Mouse (Mus musculus) heart, embryonic 14.5 days (tissue): ENCODE results near the gene Shisa4. TPM values are rescaled to one million over a fixed set of nuclear protein-coding genes. Genes with fewer than 3 reads are reported as not detected.
A peak's percentile ranks its signal among the peaks of the same experiment; 100 is the strongest.

ENCODE experiments used
- ATAC-seq: fragments of 200-750 bp; cut with Nextera tagmentation; 2 replicates; pipeline ENCODE4 v1.8.0; 2017; ENCODE audit warnings: low read depth, moderate TSS enrichment; ENCODE audit not compliant: insufficient number of reproducible peaks, insufficient read depth, low FRiP score
- H3K27ac ChIP-seq, 2 experiments: fragments of 200-500 bp in 1 of 2; fragments of 300-500 bp in 1 of 2; sonication (generic) in 1 of 2; replicated peaks in 1 of 2; 2 replicates each; pipeline ENCODE4 v1.5.1; 2012 to 2014; ENCODE audit warnings: low read depth in 2 of 2, low read length in 2 of 2, control low read depth in 1 of 2, mild to moderate bottlenecking in 1 of 2, mixed read lengths in 1 of 2; ENCODE audit not compliant: control insufficient read depth in 1 of 2, insufficient read depth in 1 of 2
- H3K27me3 ChIP-seq: fragments of 300-500 bp; sonication (generic); 2 replicates; pipeline ENCODE4 v1.6.1; 2014; ENCODE audit warnings: mild to moderate bottlenecking, low read length, control low read depth; ENCODE audit not compliant: control insufficient read depth, insufficient read depth
- H3K36me3 ChIP-seq: fragments of 300-500 bp; sonication (generic); 2 replicates; pipeline ENCODE4 v1.6.1; 2014; ENCODE audit warnings: mild to moderate bottlenecking, control low read depth, low read length, mixed read lengths; ENCODE audit not compliant: control insufficient read depth, insufficient read depth
- H3K4me1 ChIP-seq, 2 experiments: fragments of 200-500 bp in 1 of 2; fragments of 300-500 bp in 1 of 2; sonication (generic) in 1 of 2; 2 replicates each; pipeline ENCODE4 v1.6.1; 2012 to 2014; ENCODE audit warnings: low read length in 2 of 2, control low read depth in 1 of 2, mixed read lengths in 1 of 2; ENCODE audit not compliant: control insufficient read depth in 2 of 2, insufficient read depth in 2 of 2
- H3K4me2 ChIP-seq: fragments of 300-500 bp; sonication (generic); 2 replicates; pipeline ENCODE4 v1.6.1; 2014; ENCODE audit warnings: mild to moderate bottlenecking, low read length
- H3K4me3 ChIP-seq, 2 experiments: fragments of 200-500 bp in 1 of 2; fragments of 300-500 bp in 1 of 2; sonication (generic) in 1 of 2; 2 replicates each; pipeline ENCODE4 v1.5.1; 2012 to 2014; ENCODE audit warnings: low read length in 2 of 2, mild to moderate bottlenecking in 2 of 2, control low read depth in 1 of 2, low read depth in 1 of 2, moderate library complexity in 1 of 2; ENCODE audit not compliant: control insufficient read depth in 1 of 2, insufficient read depth in 1 of 2
- H3K9ac ChIP-seq: fragments of 300-500 bp; sonication (generic); 2 replicates; pipeline ENCODE4 v1.6.1; 2014; ENCODE audit warnings: mild to moderate bottlenecking, low read length
- H3K9me3 ChIP-seq: fragments of 300-500 bp; sonication (generic); 2 replicates; pipeline ENCODE4 v1.6.1; 2016; ENCODE audit warnings: low read length, control low read depth; ENCODE audit not compliant: control insufficient read depth
- WGBS: fragments of 180-500 bp; shearing (Covaris S2); extraction: QIAGEN DNeasy Blood & Tissue Kit; methylation state at CpG from one replicate; pipeline ENCODE4 v1.1.7; 2014; 5-methylcytosine and 5-hydroxymethylcytosine counted together
- polyA plus RNA-seq: library from polyadenylated mRNA; unstranded; fragments of >200 nt; fragmentation: Nextera tagmentation; extraction: Ambion mirVana; gene quantifications from 2 replicates; pipeline ENCODE4 v1.2.1, GENCODE M21; 2014

Shisa4 gene
- polyA plus RNA-seq, 1 experiment from 2014 or later, result 22.5 TPM

GRCm38 (mm10) chr1:135367005-135367404 lies 8.0 kb downstream of the Shisa4 start:
- ATAC-seq, result no peak
- Histone ChIP-seq H3K4me2 (no peak overlapping the region), H3K4me1 (peaks cover 6 to 12% of the 10 kb centered on the region in 2 experiments; a peak in 2 of 4 replicates), H3K9ac (no peak overlapping the region), H3K27me3 (peaks cover 5% of the 10 kb centered on the region; the same call in 1 of the 2 replicates), H3K9me3 (no peaks in the 10 kb centered on the region; the same call in 1 of the 2 replicates), H3K27ac (no peak overlapping the region), H3K4me3 (no peak overlapping the region), H3K36me3 (no peaks in the 10 kb centered on the region)
- WGBS, result 47% methylated on average over 7 of the region's 7 CpGs

GRCm38 (mm10) chr1:135366380-135366779 lies 8.7 kb downstream of the Shisa4 start:
- no peak for ATAC-seq
- Histone ChIP-seq H3K9me3 (no peaks in the 10 kb centered on the region; the same call in 1 of the 2 replicates), H3K4me3 (no peak overlapping the region), H3K4me1 (peaks cover 6 to 12% of the 10 kb centered on the region in 2 experiments; a peak in 2 of 4 replicates), H3K9ac (no peak overlapping the region), H3K36me3 (no peaks in the 10 kb centered on the region), H3K4me2 (no peak overlapping the region), H3K27ac (no peak overlapping the region), H3K27me3 (peaks cover 5% of the 10 kb centered on the region; the same call in 1 of the 2 replicates)

GRCm38 (mm10) chr1:135363446-135363845 lies 11.6 kb downstream of the Shisa4 start:
- ATAC-seq, result no peak
- H3K4me2 ChIP-seq, result no peak overlapping the region
- no peaks in the 10 kb centered on the region for H3K36me3 ChIP-seq
- no peaks in the 10 kb centered on the region; the same call in 1 of the 2 replicates for H3K9me3 ChIP-seq
- H3K27me3 ChIP-seq, result no peaks in the 10 kb centered on the region
- no peak overlapping the region for H3K9ac ChIP-seq
- no peak overlapping the region for H3K4me3 ChIP-seq
- H3K27ac ChIP-seq, result no peak overlapping the region
- 72% methylated on average over 8 of the region's 8 CpGs for WGBS
- H3K4me1 ChIP-seq, result peaks cover 7 to 10% of the 10 kb centered on the region in 2 experiments; a peak in 3 of 4 replicates

- Histone ChIP-seq H3K27me3 (no peaks in the 10 kb centered on the region), H3K4me2 (no peak overlapping the region), H3K4me1 (peaks cover 9 to 18% of the 10 kb centered on the region in 2 experiments; a peak in 3 of 4 replicates), H3K9me3 (no peaks in the 10 kb centered on the region; the same call in 1 of the 2 replicates), H3K9ac (no peak overlapping the region), H3K36me3 (no peaks in the 10 kb centered on the region), H3K27ac (no peak overlapping the region), H3K4me3 (no peak overlapping the region)
- no peak for ATAC-seq
Observed at GRCm38 (mm10) chr1:135362115-135362514, 12.9 kb downstream of the Shisa4 start.

- Histone ChIP-seq H3K9ac (no peak overlapping the region), H3K4me3 (no peak overlapping the region), H3K36me3 (no peaks in the 10 kb centered on the region), H3K27ac (no peak overlapping the region), H3K27me3 (no peaks in the 10 kb centered on the region), H3K9me3 (no peaks in the 10 kb centered on the region; the same call in 1 of the 2 replicates), H3K4me2 (no peak overlapping the region), H3K4me1 (peaks cover 4 to 13% of the 10 kb centered on the region in 2 experiments; a peak in 2 of 4 replicates)
- ATAC-seq, result no peak
- 85% methylated on average over 4 of the region's 4 CpGs for WGBS
Observed at GRCm38 (mm10) chr1:135361491-135361890, 13.5 kb downstream of the Shisa4 start.

- WGBS, result 40% methylated on average over 2 of the region's 2 CpGs
- Histone ChIP-seq H3K36me3 (no peaks in the 10 kb centered on the region), H3K4me3 (no peak overlapping the region), H3K4me2 (no peak overlapping the region), H3K27ac (no peak overlapping the region), H3K9ac (no peak overlapping the region), H3K4me1 (peaks cover 4 to 13% of the 10 kb centered on the region in 2 experiments; a peak in 2 of 4 replicates), H3K9me3 (no peaks in the 10 kb centered on the region; the same call in 1 of the 2 replicates), H3K27me3 (no peaks in the 10 kb centered on the region)
- peak; percentile 28; the same call in 1 of the 2 replicates for ATAC-seq
Observed at GRCm38 (mm10) chr1:135359071-135359470, 16.0 kb downstream of the Shisa4 start.

- Histone ChIP-seq H3K4me2 (no peak overlapping the region), H3K9ac (no peak overlapping the region), H3K36me3 (no peaks in the 10 kb centered on the region), H3K4me3 (no peak overlapping the region), H3K27me3 (no peaks in the 10 kb centered on the region), H3K27ac (no peak overlapping the region), H3K4me1 (peaks cover 7 to 13% of the 10 kb centered on the region in 2 experiments), H3K9me3 (no peaks in the 10 kb centered on the region)
- WGBS, result 55% methylated on average over 3 of the region's 3 CpGs
- ATAC-seq, result no peak
Observed at GRCm38 (mm10) chr1:135351953-135352352, 23.1 kb downstream of the Shisa4 start.
